Mouse (Mus musculus) embryonic stem cell, embryonic (primary cell): ENCODE measurements around the gene Plk5.

ENCODE experiments used
- CTCF ChIA-PET, 4 experiments: fragments of 300-600 bp in 2 of 4; fragments of 350-600 bp in 2 of 4; sonication (Branson Sonifier 250); formaldehyde crosslinking; loops; one replicate each; lab custom pipeline; 2022; ENCODE audit warnings: inconsistent platforms in 2 of 4; lab: Charles Lee
- POLR2A ChIA-PET, 4 experiments: fragments of 300-600 bp in 2 of 4; fragments of 350-600 bp in 2 of 4; sonication (Branson Sonifier 250); formaldehyde crosslinking; loops; one replicate each; lab custom pipeline; 2022; ENCODE audit warnings: antibody characterized with exemption in 4 of 4, inconsistent platforms in 1 of 4; lab: Charles Lee

The Plk5 gene

DNA sequence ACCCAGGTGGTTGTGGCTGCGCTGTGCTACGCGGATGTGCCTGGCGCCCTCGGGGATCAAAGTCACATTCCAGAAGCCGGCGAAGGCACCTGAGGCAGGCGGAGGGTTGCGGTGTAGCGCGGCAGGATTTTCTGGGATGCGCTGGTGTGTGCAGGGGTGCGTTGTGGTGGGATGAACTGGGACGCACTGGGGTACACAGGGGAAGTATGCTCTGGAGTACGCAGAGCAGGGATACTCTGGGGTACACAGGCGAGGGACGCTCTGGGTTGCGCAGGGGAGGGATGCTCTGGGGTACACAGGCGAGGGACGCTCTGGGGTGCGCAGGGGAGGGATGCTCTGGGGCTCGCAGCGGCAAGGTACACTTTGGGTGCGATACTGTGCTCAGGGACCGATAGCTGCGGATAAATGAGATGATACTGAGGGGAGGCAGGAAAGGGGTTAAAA, 13.9 kb upstream of the Plk5 start:
- CTCF ChIA-PET = interaction anchor here (0.7 to 5.3 kb wide), 13 partner anchors 8 to 167 kb away, joined by 3 to 27 read pairs (median 6); partner anchors contain the start of genes Efna2 (in 1 of the 4), Pcsk4 (in 1 of the 4), Reep6 (in 1 of the 4) and Rps15 (in 1 of the 4)
- POLR2A ChIA-PET = interaction anchor here (0.8 to 5.2 kb wide), 31 partner anchors 8 to 383 kb away, joined by 3 to 60 read pairs (median 5); partner anchors contain the start of genes Rps15 (in 4 of the 4), Reep6 (in 3 of the 4), Pcsk4 (in 2 of the 4) and Wdr18 (in 2 of the 4)

DNA sequence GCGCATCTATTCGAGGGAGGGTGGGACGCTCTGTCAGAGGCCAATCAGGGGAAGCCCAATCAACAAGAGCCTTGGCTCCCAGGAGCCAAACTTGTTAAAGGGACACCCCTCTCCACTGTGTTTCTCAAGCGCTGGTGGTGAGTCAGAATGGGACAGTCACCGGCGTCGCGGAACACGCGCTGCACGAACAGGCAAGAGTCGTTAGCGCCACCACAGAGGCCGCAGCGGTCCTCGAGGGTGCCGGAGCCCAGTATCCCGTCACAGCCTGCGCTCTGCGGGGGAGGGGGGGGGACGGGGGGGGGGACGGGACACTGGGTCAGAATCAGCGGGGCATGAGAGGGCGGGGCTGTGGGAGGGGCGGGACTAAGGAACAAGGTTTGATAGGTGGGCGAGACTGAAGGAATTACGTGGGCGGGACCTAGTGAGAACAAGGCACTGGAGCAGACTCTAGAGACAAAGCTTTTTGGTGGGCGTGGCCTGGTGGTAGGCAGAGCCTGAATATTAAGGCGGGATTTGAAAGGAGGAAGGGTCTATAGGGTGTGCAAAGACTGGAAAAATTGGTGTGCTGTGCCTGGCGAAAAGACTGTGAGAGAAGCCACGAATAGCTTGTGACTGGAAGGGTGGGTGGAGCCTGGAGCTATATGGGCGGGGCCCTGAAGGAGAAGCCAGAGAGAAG, 13.4 kb upstream of the Plk5 start:
- CTCF ChIA-PET = interaction anchor here (0.7 to 5.3 kb wide), 28 partner anchors 9 to 538 kb away, joined by 3 to 27 read pairs (median 4); partner anchors contain the start of genes Pcsk4 (in 2 of the 4), Reep6 (in 2 of the 4), Apc2 (in 1 of the 4) and Atp8b3 (in 1 of the 4)
- POLR2A ChIA-PET = interaction anchor here (0.6 to 5.2 kb wide), 49 partner anchors 7 to 953 kb away, joined by 3 to 60 read pairs (median 4); partner anchors contain the start of genes Rps15 (in 4 of the 4), Pcsk4 (in 2 of the 4), Plk5 (in 2 of the 4) and Reep6 (in 2 of the 4)

DNA sequence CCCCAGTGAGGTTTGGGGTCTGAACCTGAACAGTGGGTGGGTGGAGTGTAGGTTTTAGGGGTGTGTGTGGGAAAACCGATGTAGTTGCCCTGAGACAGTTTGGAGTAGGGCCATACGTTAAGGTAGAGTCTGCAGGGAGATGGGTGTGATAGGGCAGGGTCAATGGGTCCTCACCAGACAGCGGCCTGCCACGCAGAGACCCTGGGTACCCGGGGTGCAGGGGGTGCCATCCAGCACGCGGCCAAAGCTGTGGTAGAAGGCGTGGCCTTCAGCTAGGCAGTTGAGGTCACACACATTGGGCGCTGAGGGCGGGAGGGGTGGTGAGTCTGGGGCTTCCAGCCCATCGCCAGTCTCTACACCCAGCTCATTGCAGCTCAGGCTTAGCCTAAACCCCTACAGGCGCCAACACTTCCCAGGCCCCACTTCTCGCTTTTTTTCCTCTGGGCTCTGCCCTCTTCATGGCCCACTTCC, 12.8 kb upstream of the Plk5 start:
- ChIA-PET POLR2A (interaction anchor here in 3 of 4 experiments (0.6 to 5.2 kb wide), 44 partner anchors 8 to 953 kb away, joined by 3 to 60 read pairs (median 4); partner anchors contain the start of genes Pcsk4 (in 2 of the 3), Plk5 (in 2 of the 3), Reep6 (in 2 of the 3) and Rps15 (in 2 of the 3)), CTCF (interaction anchor here (0.6 to 5.3 kb wide), 29 partner anchors 8 to 538 kb away, joined by 3 to 27 read pairs (median 4); partner anchors contain the start of genes Pcsk4 (in 2 of the 4), Reep6 (in 2 of the 4), Apc2 (in 1 of the 4) and Atp8b3 (in 1 of the 4))

DNA sequence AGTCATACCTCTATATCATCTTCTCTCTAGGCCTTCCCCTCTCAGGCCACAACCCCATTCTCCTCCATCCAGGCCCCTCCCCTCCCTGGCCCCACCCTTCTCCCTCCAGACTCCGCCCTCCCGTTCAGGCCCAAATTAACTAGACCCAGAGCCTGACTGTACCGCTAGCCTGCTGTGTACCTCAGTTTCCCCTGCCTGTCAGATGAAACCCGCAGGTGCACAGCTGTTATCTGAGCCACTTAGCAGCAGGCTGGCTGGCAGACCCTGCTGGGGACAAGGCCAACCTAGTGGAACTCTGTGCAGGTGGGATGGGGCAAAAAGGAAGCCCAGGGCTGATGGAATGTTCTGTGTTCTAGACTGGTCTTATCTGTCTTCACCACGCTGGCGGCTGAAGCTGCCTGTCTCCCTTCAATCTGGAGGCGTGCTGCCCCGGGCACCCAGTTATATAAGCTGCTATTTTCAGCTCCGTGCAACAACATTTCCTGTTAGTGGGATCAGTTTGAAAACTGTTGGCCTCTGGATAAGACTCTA, 12.1 kb upstream of the Plk5 start:
- POLR2A ChIA-PET = interaction anchor here (0.6 to 5.2 kb wide), 23 partner anchors 9 to 332 kb away, joined by 3 to 60 read pairs (median 6); partner anchors contain the start of genes Pcsk4 (in 2 of the 4), Plk5 (in 2 of the 4), Rps15 (in 2 of the 4) and 1600002K03Rik (in 1 of the 4)
- CTCF ChIA-PET = interaction anchor here in 3 of 4 experiments (0.6 to 5.3 kb wide), 8 partner anchors 30 to 332 kb away, joined by 3 to 27 read pairs (median 4); partner anchors contain the start of genes Apc2 (in 1 of the 3), Atp8b3 (in 1 of the 3) and Rps15 (in 1 of the 3)

DNA sequence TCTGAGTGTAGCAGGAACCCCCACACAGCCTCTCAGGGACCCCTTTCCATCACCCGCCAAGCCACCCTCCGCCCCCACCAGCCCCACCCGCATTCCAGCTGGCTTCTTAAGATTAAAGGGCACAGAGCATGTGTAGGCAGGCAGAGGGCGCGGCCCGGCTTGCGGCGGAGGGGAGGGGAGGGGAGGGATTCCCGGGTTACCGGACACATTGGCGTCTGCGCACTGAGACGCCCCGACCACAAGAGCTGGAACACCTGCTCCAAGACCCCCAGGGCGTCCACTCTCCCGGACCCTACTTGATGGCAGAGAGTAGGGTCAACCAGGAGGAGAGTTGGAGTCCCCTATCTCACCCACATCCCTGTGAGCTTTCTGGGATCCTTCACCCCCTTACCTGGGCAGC, 11.1 kb upstream of the Plk5 start:
- CTCF ChIA-PET = interaction anchor here (0.5 to 1.4 kb wide), 12 partner anchors 26 to 559 kb away, joined by 3 to 14 read pairs (median 4); partner anchors contain the start of gene Rps15 (in 1 of the 4)
- POLR2A ChIA-PET = interaction anchor here in 3 of 4 experiments (0.6 to 3.7 kb wide), 17 partner anchors 8 to 177 kb away, joined by 3 to 25 read pairs (median 5); partner anchors contain the start of genes Pcsk4 (in 2 of the 3), Rps15 (in 2 of the 3), Apc2 (in 1 of the 3) and Plk5 (in 1 of the 3)

DNA sequence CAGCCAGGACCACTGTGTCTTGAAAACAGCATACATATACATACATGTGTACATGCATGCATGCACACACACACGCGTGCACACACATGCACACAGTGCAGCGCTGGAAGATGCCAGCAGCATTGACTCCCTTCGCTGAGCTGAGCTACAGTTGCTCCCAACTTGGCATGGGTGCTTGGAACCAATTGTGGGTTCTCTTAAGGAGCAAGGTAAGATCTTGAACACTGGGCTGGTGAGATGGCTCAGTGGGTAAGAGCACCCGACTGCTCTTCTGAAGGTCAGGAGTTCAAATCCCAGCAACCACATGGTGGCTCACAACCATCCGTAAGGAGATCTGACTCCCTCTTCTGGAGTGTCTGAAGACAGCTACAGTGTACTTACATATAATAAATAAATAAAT, 10.3 kb upstream of the Plk5 start:
- ChIA-PET POLR2A (interaction anchor here in 3 of 4 experiments (0.9 to 3.7 kb wide), 11 partner anchors 9 to 178 kb away, joined by 3 to 25 read pairs (median 5); partner anchors contain the start of genes Rps15 (in 2 of the 3), Apc2 (in 1 of the 3), Mum1 (in 1 of the 3) and Pcsk4 (in 1 of the 3)), CTCF (interaction anchor here in 3 of 4 experiments (0.6 to 1.6 kb wide), 10 partner anchors 28 to 171 kb away, joined by 3 to 11 read pairs (median 4); partner anchors contain the start of gene Apc2 (in 1 of the 3))

GRCm38 (mm10) chr10:80347514-80347967, 8.7 kb upstream of the Plk5 start:
- ChIA-PET POLR2A (interaction anchor here in 2 of 4 experiments (1.2 kb wide), 2 partner anchors 50 to 179 kb away, joined by 3 to 4 read pairs; no protein-coding TSS in a partner anchor), CTCF (interaction anchor here in 3 of 4 experiments (0.7 to 1.6 kb wide), 4 partner anchors 26 to 43 kb away, joined by 3 to 6 read pairs (median 5); no protein-coding TSS in a partner anchor)

DNA sequence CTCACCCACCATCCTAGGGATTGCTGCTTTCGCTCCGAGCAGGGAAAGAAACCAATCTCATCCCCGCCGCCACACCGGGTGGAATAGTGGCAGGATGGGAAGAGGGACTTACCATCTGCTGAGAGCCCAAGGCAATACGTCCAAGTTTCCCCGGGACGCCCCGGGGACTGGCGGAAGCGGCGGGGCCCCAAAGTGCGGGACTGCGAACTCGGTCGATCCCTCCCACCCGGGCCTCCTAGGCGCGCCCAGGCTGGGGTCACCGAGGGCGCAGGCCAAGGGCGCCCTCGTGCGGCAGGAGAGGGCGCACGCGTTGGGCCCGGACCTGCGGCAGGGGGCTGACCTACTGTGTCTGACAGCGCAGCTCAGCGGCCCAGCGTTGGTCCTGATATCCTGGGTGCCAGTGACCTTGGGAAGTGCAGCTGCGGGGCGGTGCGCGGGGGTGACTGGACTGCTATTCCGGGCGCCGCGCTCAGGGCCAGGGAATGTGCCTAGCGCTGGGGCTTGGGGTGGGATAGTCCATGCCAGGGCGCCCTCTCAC, 7.9 kb upstream of the Plk5 start, which contains the start of gene Adamtsl5:
Gene Adamtsl5 (minus strand): TSS at position 169 of the 538 bp plus-strand sequence.
- CTCF ChIA-PET = interaction anchor here (0.5 to 1.8 kb wide), 28 partner anchors 8 to 218 kb away, joined by 3 to 16 read pairs (median 4); partner anchors contain the start of genes Pcsk4 (in 2 of the 4), Apc2 (in 1 of the 4), Atp8b3 (in 1 of the 4) and Cirbp (in 1 of the 4)
- POLR2A ChIA-PET = interaction anchor here (0.6 to 1.6 kb wide), 15 partner anchors 9 to 375 kb away, joined by 3 to 7 read pairs (median 3); partner anchors contain the start of genes Apc2 (in 2 of the 4), Rps15 (in 2 of the 4), Dazap1 (in 1 of the 4) and Gamt (in 1 of the 4)

DNA sequence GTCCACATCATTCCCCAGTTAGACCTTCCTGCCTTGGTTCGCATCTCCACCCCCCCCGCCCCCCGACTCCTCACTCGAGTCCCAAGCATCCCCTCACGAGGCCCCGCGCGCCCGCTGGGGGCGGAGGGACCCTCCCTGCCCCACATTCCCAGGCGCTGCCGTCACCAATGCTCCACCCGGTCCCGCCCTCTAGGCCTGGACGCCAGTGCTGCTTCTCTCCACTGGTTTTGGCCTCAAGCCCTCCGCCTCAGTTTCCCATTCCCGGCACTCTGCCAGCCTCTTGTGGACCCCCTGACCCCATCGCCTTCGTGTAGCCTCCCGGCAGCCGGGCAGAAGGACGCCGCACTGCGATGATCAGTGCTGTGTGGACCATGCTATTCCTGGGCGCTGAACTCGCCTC, 7.3 kb upstream of the Plk5 start:
- ChIA-PET POLR2A (interaction anchor here (0.6 to 1.6 kb wide), 10 partner anchors 9 to 181 kb away, joined by 3 to 6 read pairs (median 3); partner anchors contain the start of genes Rps15 (in 2 of the 4), Apc2 (in 1 of the 4), Dazap1 (in 1 of the 4) and Gamt (in 1 of the 4)), CTCF (interaction anchor here (0.6 to 1.8 kb wide), 26 partner anchors 8 to 217 kb away, joined by 3 to 16 read pairs (median 4); partner anchors contain the start of genes Pcsk4 (in 2 of the 4), Apc2 (in 1 of the 4), Atp8b3 (in 1 of the 4) and Cirbp (in 1 of the 4))

DNA sequence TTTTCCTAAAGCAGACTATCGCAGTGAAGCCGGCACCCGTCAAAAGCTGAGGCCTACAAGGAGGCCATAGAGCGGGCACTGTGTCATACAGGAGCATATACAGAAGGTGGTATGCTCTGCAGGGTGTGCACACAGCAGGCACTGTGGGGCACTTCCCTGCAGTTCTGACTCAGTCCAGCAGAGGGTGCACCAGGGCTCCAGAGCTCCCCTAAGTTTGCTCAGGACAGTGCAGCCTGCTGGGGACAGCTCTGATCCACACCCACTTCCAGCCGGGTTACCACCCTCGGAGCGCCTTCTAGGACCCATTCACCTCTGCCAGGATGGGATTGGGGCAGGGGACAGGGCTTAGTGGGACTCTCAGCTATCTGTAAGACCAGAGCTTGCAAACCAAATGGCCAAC, 6.0 kb upstream of the Plk5 start:
- ChIA-PET POLR2A (interaction anchor here in 3 of 4 experiments (0.6 to 2.0 kb wide), 33 partner anchors 9 to 366 kb away, joined by 3 to 13 read pairs (median 4); partner anchors contain the start of genes Rps15 (in 2 of the 3), Apc2 (in 1 of the 3), Atp8b3 (in 1 of the 3) and Cirbp (in 1 of the 3)), CTCF (interaction anchor here (0.6 to 2.9 kb wide), 87 partner anchors 8 to 548 kb away, joined by 3 to 49 read pairs (median 4); partner anchors contain the start of genes Pcsk4 (in 3 of the 4), Reep6 (in 3 of the 4), Apc2 (in 2 of the 4) and Kiss1r (in 1 of the 4))

DNA sequence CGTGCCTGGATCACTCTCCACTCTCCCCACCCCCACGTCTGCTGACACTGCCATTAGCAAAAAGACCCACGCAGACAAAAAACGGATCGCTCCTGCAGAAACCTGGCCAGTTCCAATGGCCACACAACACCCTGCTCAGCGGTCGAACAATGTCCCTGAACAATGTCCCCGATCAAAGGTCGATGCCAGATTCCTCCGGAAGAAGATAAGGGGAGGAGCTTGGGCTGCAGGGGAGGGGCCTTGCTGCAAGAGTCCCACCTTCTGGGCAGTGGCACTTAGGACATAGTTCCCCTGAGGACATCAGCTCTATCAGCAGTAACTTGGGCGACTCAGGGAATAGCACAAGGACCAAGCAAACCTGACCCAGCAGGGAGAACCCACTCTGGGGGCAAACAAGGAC, 4.4 kb upstream of the Plk5 start:
- CTCF ChIA-PET = interaction anchor here (0.6 to 2.9 kb wide), 23 partner anchors 9 to 215 kb away, joined by 3 to 49 read pairs (median 4); partner anchors contain the start of genes Pcsk4 (in 1 of the 4) and Reep6 (in 1 of the 4)
- POLR2A ChIA-PET = interaction anchor here in 3 of 4 experiments (0.6 to 2.0 kb wide), 18 partner anchors 9 to 367 kb away, joined by 3 to 7 read pairs (median 4); partner anchors contain the start of genes Rps15 (in 2 of the 3), Cbarp (in 1 of the 3), Pcsk4 (in 1 of the 3) and Reep6 (in 1 of the 3)

DNA sequence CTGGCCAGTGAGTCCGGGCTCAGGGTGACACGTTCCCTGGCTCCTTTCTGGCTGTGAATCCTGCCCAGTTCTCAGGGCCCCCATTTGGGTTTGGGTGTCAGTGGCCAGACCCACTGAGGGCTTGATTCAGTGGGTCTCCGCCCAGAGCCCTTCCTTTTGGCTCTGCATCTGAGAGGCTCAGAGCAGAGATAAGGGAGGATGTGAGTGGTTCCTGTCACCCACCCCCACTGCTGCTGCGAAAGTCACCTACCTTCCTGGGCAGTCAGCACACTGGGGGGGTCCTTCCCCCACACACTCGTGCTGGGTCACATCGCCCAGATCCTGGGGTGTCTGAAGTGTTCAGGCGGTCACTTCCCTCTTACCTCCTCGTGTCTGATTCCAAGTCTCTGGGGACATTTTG, 3.5 kb upstream of the Plk5 start:
- ChIA-PET CTCF (interaction anchor here in 2 of 4 experiments (0.7 to 2.9 kb wide), 5 partner anchors 19 to 174 kb away, joined by 3 to 49 read pairs (median 3); no protein-coding TSS in a partner anchor), POLR2A (interaction anchor here in 2 of 4 experiments (0.9 to 1.7 kb wide), 5 partner anchors 12 to 308 kb away, joined by 3 to 6 read pairs (median 4); partner anchors contain the start of genes Pcsk4 (in 1 of the 2), Reep6 (in 1 of the 2) and Rps15 (in 1 of the 2))

- POLR2A ChIA-PET = interaction anchor here in 2 of 4 experiments (0.5 to 3.1 kb wide), 3 partner anchors 11 to 1981 kb away, joined by 3 to 13 read pairs (median 10); no protein-coding TSS in a partner anchor
- CTCF ChIA-PET = interaction anchor here in 2 of 4 experiments (0.6 to 1.2 kb wide), 3 partner anchors 18 to 463 kb away, joined by 4 to 7 read pairs (median 4); no protein-coding TSS in a partner anchor
These were observed 828 bp upstream of the Plk5 start for GRCm38 (mm10) chr10:80355431-80355830.

DNA sequence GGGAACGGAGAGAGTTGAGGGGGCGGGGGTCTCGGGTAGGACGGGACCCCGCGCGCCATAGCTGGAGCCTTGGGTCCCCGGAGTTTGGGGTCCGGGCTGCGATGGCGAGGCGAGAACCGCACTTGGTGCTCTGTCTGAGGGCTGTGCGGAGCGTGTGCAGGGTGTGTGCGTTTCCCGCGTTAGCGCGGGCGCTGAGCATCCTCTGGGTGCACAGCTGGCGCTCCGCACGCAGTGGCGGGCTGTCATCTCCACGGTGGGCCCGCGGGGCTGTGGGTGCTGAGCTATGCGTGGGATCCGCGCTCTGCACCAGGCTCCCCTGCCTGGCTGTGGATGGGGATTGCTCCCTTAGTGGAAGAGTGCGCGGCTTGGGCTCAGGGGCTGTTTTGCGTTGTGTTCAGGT, 478 bp downstream of the Plk5 start:
- ChIA-PET POLR2A (interaction anchor here (0.6 to 3.1 kb wide), 25 partner anchors 11 to 372 kb away, joined by 3 to 13 read pairs (median 3); partner anchors contain the start of genes Rps15 (in 2 of the 4), Mum1 (in 1 of the 4), Pcsk4 (in 1 of the 4) and Reep6 (in 1 of the 4)), CTCF (interaction anchor here in 3 of 4 experiments (0.6 to 2.0 kb wide), 12 partner anchors 8 to 343 kb away, joined by 3 to 6 read pairs (median 5); partner anchors contain the start of gene Atp8b3 (in 1 of the 3))

GRCm38 (mm10) chr10:80357336-80357735, 1.1 kb downstream of the Plk5 start:
- ChIA-PET POLR2A (interaction anchor here in 2 of 4 experiments (0.7 to 3.1 kb wide), 20 partner anchors 9 to 373 kb away, joined by 3 to 13 read pairs (median 5); partner anchors contain the start of genes Adamtsl5 (in 1 of the 2), Mum1 (in 1 of the 2) and Pcsk4 (in 1 of the 2)), CTCF (interaction anchor here (0.6 to 2.0 kb wide), 10 partner anchors 9 to 200 kb away, joined by 3 to 14 read pairs (median 4); partner anchors contain the start of gene Atp8b3 (in 1 of the 4))
